Mouse (Mus musculus): Measurements from ENCODE around the gene Abr.

GRCm38 (mm10) chr11:76406702-76407583 is 215.2 kb downstream of the Abr start, which contains the start of gene Timm22:
- TF ChIP-seq CTCF (IDR thresholded peaks at IDR 0.05; ENCODE audit: borderline replicate concordance, insufficient read depth, low read length) (peak; percentile 97), POLR2A (IDR thresholded peaks at IDR 0.05; ENCODE audit: low read depth, low read length) (peak; percentile 81)
